Mouse (Mus musculus): ENCODE data around the gene Tgfb1.

- TF ChIP-seq CTCF (IDR thresholded peaks at IDR 0.05; ENCODE audit: borderline replicate concordance, insufficient read depth, low read length) (no peak), POLR2A (IDR thresholded peaks at IDR 0.05; ENCODE audit: low read depth, low read length) (no peak)
Measured at GRCm38 (mm10) chr7:25655601-25656428, 31.0 kb upstream of the Tgfb1 start.
